Mouse (Mus musculus) embryo, embryonic 11 days (tissue): ENCODE measurements around the gene BC035947.
A peak's percentile ranks its signal among the peaks of the same experiment; 100 is the strongest.
"Not testable (repeated sequence)": the region's sequence is repeated elsewhere in the genome, so short reads cannot be mapped to it uniquely, and the experiment has no call there.

Experiments
- DNase-seq: peaks from one replicate; pipeline ENCODE4 v3.0.0-alpha.2; 2015

The BC035947 gene

GRCm38 (mm10) chr1:78511621-78512160 lies at the start of gene BC035947:
BC035947 (minus strand) TSS chr1:78512158.
- DNase-seq: peak; percentile 54

DNA sequence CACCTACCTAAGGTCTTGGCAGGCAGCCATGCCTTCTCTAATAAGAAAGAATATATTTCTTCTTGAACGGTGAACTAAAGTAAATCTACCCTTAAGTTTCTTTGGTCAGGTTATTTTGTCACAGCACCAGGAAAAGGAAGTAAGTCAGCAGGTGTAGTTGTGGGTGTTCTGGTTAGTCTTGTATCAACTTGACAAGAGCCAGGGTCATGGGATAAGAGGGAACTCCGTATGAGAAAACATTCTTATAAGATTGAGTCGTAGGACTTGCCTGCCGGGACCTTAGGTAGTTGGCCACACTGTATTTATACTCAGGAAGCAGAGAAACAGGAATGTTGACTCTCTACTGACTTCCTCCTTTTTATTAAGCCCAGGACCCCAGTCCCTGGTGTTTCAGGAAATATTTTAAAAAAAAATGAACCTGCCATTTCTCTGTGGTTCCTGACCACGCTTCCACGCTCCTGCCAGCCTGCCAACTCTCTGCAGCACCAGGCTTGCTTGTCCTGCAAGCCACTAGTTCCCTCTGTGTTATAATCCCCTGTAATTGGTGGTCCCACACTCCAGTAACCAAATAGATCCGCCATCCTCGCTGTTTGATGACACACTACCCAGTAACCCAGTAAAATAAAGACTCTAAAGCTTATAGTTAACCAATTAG lies 42.2 kb upstream of the BC035947 start:
- no peak for DNase-seq

GRCm38 (mm10) chr1:78548961-78549360 lies 37.0 kb upstream of the BC035947 start:
- DNase-seq: no peak

- DNase-seq: no peak
Observed at GRCm38 (mm10) chr1:78546258-78546657, 34.3 kb upstream of the BC035947 start.

GRCm38 (mm10) chr1:78543631-78544030 lies 31.7 kb upstream of the BC035947 start:
- DNase-seq: not testable (repeated sequence)

DNA sequence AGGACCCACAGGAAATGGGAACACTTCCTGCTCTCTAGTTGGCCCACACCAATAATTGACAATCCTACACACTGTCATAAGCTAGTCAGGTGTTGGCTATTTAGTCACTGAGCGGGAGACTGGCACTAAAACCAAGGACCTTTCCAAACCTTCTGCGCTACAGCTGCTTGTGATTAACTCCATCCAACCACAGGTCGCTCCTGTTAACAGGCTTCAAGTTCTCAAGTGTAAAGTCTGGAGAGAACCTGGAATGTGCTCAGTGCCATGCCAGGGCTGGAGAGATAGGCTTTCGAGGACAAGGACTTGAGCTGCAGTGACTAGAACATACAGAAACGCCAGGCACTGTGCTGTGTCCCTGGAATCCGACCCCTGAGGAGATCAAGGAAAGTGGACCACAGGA lies 27.2 kb upstream of the BC035947 start:
- peak; percentile 25 for DNase-seq

- DNase-seq: no peak
Observed at GRCm38 (mm10) chr1:78538396-78538795, 26.4 kb upstream of the BC035947 start.

GRCm38 (mm10) chr1:78537494-78538010 lies 25.6 kb upstream of the BC035947 start:
- peak; percentile 47 for DNase-seq

GRCm38 (mm10) chr1:78536310-78537164 lies 24.6 kb upstream of the BC035947 start:
- peak; percentile 81 for DNase-seq

GRCm38 (mm10) chr1:78534428-78535150 lies 22.6 kb upstream of the BC035947 start:
- DNase-seq: no peak

GRCm38 (mm10) chr1:78532184-78532800 lies 20.3 kb upstream of the BC035947 start:
- DNase-seq: no peak

DNA sequence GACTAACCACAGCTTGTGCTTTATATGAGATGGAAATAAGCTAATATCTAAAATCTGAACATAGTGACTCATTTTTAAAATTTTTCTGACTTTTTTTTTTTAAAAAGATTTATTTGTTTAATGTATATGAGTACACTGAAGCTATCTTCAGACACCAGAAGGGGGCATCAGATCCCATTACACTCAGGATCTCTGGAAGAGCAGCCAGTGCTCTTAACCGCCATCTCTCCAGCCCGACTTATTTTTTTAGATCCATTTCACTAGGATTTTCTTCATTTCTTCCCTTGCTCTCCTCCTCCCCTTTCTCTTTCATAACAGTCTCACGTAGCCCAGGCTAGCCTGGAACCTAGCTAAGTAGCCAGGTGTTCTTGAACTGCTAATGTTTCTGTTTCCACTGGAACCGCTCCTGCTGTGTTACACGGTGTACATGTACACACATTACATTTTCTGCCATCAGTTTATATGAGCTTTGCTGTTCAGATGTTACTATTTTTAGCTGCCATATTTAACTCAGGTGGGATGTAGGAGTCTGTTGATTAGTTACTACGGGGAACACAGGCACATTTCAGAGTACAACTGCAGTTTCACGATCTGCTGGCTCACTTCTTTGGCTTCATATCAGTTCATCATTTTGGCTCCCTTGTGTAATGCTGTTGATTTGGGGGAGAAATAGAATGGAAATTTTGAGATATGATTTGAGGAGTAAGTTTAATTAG lies 18.7 kb upstream of the BC035947 start:
- no peak for DNase-seq

- no peak for DNase-seq
Observed at GRCm38 (mm10) chr1:78529011-78529410, 17.1 kb upstream of the BC035947 start.

GRCm38 (mm10) chr1:78528356-78528755 lies 16.4 kb upstream of the BC035947 start:
- no peak for DNase-seq

- peak; percentile 82 for DNase-seq
Observed at GRCm38 (mm10) chr1:78525189-78525886, 13.4 kb upstream of the BC035947 start.

DNA sequence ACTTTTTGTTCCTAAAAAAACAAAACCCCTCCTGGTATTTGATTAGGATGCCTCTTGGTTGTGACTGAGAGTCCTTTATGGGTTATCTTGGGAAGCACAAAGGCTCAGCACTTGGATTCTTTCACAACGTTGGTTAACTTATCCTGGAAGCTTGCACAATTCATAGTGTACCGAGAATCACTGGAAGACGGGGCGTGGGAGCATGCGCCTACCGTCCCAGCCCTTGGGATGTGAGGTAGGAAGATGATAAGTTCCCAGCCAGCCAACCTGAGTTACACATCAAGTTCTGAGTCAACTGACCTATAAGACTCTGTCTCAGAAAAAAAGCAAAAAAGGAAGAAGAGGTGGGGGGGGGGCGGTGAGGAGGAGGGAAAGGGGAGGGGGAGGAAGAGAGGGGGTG lies 6.9 kb upstream of the BC035947 start:
- DNase-seq: no peak

DNA sequence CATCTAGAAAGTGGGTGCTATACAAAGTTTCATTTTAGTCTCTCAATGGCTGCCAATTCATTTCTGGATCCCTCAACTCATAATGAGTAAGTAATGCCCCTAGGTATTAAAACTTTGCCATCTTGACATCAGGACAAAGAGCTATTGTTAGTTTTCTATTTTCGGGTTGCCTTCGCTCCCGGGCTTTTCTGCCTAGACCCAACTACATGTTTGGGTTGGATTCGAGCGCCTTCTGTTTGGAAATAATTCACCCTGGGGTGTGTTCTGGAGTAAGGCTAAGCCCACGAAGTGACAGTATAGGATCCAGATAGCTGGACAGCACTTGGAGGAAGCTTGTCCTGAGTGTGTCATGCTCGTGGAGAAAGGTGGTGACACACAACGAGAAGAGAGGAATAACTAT lies 798 bp upstream of the BC035947 start:
- no peak for DNase-seq

DNA sequence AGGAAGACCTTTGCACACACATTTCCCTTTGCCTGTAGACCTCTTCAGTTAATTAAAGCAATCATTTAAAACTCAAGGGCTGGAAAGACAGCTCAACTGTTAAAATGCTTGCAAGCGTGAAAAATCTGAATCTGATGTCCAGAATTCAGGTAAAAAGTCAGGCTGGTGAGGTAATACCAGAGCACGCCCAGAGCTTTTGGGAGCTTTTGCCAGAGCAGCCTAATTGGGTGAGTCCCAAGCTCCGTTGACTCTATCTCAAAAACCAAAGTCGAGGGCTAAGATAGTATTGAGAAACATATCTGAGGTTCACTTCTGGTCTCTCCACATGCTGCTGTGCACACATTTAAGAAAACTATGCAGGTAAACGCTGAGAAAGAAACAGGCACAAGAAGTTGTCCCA lies 1.1 kb downstream of the BC035947 start, which contains the start of gene Mogat1:
Gene Mogat1 (plus strand): TSS at position 130 of the 400 bp plus-strand sequence.
- no peak for DNase-seq

- no peak for DNase-seq
Observed at GRCm38 (mm10) chr1:78507137-78507536, 4.8 kb downstream of the BC035947 start.

- DNase-seq: no peak
Observed at GRCm38 (mm10) chr1:78502527-78502926, 9.4 kb downstream of the BC035947 start.

DNA sequence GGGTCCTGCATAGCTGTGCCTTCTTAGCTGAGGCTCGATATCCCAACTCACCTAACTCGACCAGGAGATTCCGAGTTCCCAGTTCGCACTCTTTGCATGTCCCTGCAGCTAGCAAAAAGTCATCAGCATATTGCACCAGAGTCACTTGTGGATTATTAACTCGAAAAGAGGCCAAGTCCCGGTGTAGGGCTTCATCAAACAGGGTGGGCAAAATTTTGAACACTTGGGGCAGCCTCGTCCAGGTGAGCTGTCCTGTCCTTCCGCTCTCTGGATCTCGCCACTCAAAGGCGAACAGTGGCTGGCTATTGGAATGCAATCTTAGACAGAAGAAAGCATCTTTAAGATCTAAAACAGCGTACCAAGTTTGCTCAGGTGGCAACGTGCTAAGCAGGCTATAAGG lies 10.1 kb downstream of the BC035947 start:
- DNase-seq: not testable (repeated sequence)
